Mouse (Mus musculus) adipose tissue, adult 10 weeks (tissue): ENCODE results near the gene Htr7. TPM values are rescaled to one million over a fixed set of nuclear protein-coding genes. Genes with fewer than 3 reads are reported as not detected.

Source experiments
- polyA plus RNA-seq: library from polyadenylated mRNA; stranded (reverse); fragments of 350-450 nt; fragmentation: Illumina TruSeq; extraction: RNeasy Lipid Tissue Mini Kit (QIAGEN cat#74804); gene quantifications from one replicate; pipeline ENCODE4 v1.2.3, GENCODE M21; 2014; ENCODE audit warnings: low read depth, low replicate concordance

Gene Htr7
- polyA plus RNA-seq: 0.31 TPM

DNA sequence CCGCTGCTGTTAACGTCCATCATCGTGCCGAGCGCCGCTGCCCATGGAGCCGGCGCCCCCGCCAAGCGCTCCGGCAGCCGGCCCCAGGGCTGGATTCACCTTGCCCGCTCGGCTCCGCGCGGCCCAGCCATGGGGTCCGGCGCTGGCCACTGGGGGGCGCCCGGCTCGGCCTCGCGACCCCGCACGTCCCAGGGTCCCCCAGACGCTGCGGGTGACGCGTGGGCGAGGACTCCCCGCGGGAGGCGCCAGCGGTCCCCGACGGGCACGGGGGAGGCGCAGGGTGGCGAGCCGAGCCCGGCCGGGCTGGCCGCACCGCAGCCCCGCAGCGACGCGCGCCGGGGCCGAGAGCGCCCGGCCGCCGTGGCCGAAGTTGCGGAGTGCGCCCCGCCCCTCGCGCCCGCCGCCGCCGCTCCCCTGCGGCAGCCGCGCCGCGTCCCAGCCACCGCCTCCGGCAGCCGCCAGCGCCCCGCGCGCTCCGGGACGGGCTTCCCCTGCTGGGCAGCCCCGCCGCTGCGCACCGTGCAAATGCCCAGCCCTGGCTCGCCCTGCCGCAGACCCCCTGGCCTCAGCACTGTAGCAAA, at the start of gene Htr7:
Gene Htr7 (minus strand): TSS at position 277 of the 581 bp plus-strand sequence.

GRCm38 (mm10) chr19:36083262-36084225, 26.2 kb upstream of the Htr7 start, which contains the start of gene Rpp30:
TSS of gene Rpp30 (plus strand) at chr19:36083716.

Other genes with a start within 250 kb of the Htr7 start
- gene Rpp30, start 26.2 kb upstream of the Htr7 start, polyA plus RNA-seq: 11.3 TPM
- 0.27 TPM for gene Ankrd1, start 62.6 kb upstream of the Htr7 start, polyA plus RNA-seq